Mouse (Mus musculus) intestine, postnatal 0 days (tissue): Measurements from ENCODE around the gene Gm15557. TPM values are rescaled to one million over a fixed set of nuclear protein-coding genes. Genes with fewer than 3 reads are reported as not detected.

Experiments
- ATAC-seq: fragments of 200-750 bp; cut with Nextera tagmentation; 2 replicates; pipeline ENCODE4 v1.8.0; 2017; ENCODE audit warnings: mild to moderate bottlenecking, moderate TSS enrichment, moderate library complexity
- H3K27ac ChIP-seq: fragments of 300-500 bp; sonication (generic); 2 replicates; pipeline ENCODE4 v1.5.1; 2014; ENCODE audit warnings: mild to moderate bottlenecking, low read depth, low read length, moderate library complexity
- H3K27me3 ChIP-seq: fragments of 300-500 bp; sonication (generic); replicated peaks from 2 replicates; pipeline ENCODE4 v1.6.1; 2014; ENCODE audit warnings: low read length, mixed read lengths; ENCODE audit not compliant: control insufficient read depth, insufficient read depth
- H3K36me3 ChIP-seq: fragments of 300-500 bp; sonication (generic); 2 replicates; pipeline ENCODE4 v1.6.1; 2014; ENCODE audit warnings: mild to moderate bottlenecking, moderate library complexity; ENCODE audit not compliant: control insufficient read depth, insufficient read depth
- H3K4me1 ChIP-seq: fragments of 300-500 bp; sonication (generic); replicated peaks from 2 replicates; pipeline ENCODE4 v1.6.1; 2014; ENCODE audit warnings: antibody characterized with exemption, low read length, mixed read lengths; ENCODE audit not compliant: control insufficient read depth, insufficient read depth
- H3K4me2 ChIP-seq: fragments of 300-500 bp; sonication (generic); replicated peaks from 2 replicates; pipeline ENCODE4 v1.6.1; 2014; ENCODE audit warnings: low read depth, mild to moderate bottlenecking, moderate library complexity
- H3K4me3 ChIP-seq: fragments of 300-500 bp; sonication (generic); 2 replicates; pipeline ENCODE4 v1.5.1; 2014; ENCODE audit warnings: low read depth, low read length
- H3K9ac ChIP-seq: fragments of 300-500 bp; sonication (generic); 2 replicates; pipeline ENCODE4 v1.6.1; 2014; ENCODE audit warnings: mild to moderate bottlenecking, low read depth, low read length
- H3K9me3 ChIP-seq: fragments of 300-500 bp; sonication (generic); 2 replicates; pipeline ENCODE4 v1.6.1; 2016; ENCODE audit warnings: mixed run types; ENCODE audit not compliant: control insufficient read depth
- CTCF ChIP-seq: sonication (generic); IDR thresholded peaks from 2 replicates; pipeline ENCODE4 v1.5.1; 2016; ENCODE audit warnings: low read depth, mild to moderate bottlenecking, control low read depth, antibody characterized with exemption, moderate library complexity
- WGBS: fragments of 180-500 bp; shearing (Covaris S2); extraction: QIAGEN DNeasy Blood & Tissue Kit; methylation state at CpG from one replicate; pipeline ENCODE4 v1.1.7; 2014; 5-methylcytosine and 5-hydroxymethylcytosine counted together
- polyA plus RNA-seq: library from polyadenylated mRNA; unstranded; fragments of >200 nt; fragmentation: Nextera tagmentation; extraction: Ambion mirVana; gene quantifications from 2 replicates; pipeline ENCODE4 v1.2.1, GENCODE M21; 2015

The Gm15557 gene
- polyA plus RNA-seq, 1 experiment from 2014 or later, result not detected

- Histone ChIP-seq H3K4me1 (no peaks in the 10 kb centered on the region), H3K9ac (no peak overlapping the region), H3K4me2 (no peak overlapping the region), H3K27ac (no peak overlapping the region), H3K9me3 (no peaks in the 10 kb centered on the region), H3K36me3 (no peaks in the 10 kb centered on the region), H3K4me3 (no peak overlapping the region), H3K27me3 (no peaks in the 10 kb centered on the region)
- WGBS, result 37% methylated on average over 4 of the region's 4 CpGs
- no peak for TF ChIP-seq CTCF
- ATAC-seq, result no peak
Observed at GRCm38 (mm10) chr2:155946499-155946898, 6.0 kb downstream of the Gm15557 start.

DNA sequence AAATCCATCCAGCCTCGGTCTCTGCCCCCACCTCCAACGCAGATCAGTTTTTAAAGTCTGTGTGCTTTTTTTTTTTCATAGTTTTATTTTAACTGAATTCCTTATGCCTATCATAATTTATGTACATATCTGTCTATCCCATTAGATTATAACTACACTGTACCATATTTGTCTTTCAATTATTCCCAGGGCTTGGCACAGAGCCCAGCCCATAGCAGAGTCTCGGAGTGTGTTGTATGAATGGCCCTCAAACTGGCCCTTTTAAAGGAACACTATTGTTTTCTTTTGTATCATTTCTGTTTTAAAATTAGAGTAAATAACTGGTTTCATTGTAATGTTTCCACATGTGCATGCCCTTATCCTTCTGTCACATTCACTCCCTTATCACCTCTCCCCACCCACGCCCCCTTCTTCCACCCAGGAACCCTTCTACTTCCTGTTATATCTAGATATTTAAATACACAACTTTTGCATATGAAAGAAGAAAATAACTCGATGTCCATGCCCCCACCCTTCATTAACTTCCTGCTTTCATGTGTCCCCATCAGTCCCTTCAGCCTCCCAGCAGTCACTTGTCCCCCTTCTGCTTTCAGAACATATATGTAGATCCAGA, 7.0 kb downstream of the Gm15557 start:
- Histone ChIP-seq H3K9ac (no peak overlapping the region), H3K27ac (no peak overlapping the region), H3K4me3 (no peak overlapping the region), H3K36me3 (no peaks in the 10 kb centered on the region), H3K27me3 (no peaks in the 10 kb centered on the region), H3K4me2 (no peak overlapping the region), H3K9me3 (no peaks in the 10 kb centered on the region), H3K4me1 (no peaks in the 10 kb centered on the region)
- ATAC-seq, result no peak
- 34% methylated on average over 5 of the region's 5 CpGs for WGBS
- no peak for TF ChIP-seq CTCF

- H3K27ac ChIP-seq, result no peak overlapping the region
Observed at GRCm38 (mm10) chr2:155949362-155949761, 8.8 kb downstream of the Gm15557 start.

DNA sequence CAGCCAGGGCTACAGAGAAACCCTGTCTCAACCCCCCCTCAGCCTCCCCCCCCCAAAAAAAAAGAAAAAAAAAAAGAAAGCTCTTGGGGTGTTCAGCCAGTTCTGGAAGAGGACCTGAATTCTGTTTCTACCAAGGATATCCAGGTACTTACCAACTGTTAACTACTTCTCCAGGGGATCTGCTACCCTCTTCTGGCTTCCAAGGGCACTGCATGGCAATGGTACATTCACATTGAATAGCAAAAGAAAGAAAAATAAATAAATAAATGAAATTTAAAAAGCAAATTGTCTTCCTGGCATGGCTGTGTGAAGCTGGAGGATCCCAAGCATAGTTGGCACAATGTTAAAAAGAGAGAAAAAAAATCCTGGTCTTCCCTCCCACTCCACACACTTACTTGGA, 11.5 kb downstream of the Gm15557 start:
- H3K27me3 ChIP-seq, result no peaks in the 10 kb centered on the region
- H3K27ac ChIP-seq, result no peak overlapping the region
- ATAC-seq, result no peak
- H3K9me3 ChIP-seq, result no peaks in the 10 kb centered on the region
- TF ChIP-seq CTCF, result peak; percentile 76
- H3K4me1 ChIP-seq, result no peaks in the 10 kb centered on the region
- H3K36me3 ChIP-seq, result no peaks in the 10 kb centered on the region
- no peak overlapping the region for H3K4me3 ChIP-seq
- no peak overlapping the region for H3K4me2 ChIP-seq
- H3K9ac ChIP-seq, result no peak overlapping the region

More at GRCm38 (mm10) chr2:155949362-155949761, 8.8 kb downstream of the Gm15557 start:
- Histone ChIP-seq H3K36me3 (no peaks in the 10 kb centered on the region), H3K4me3 (no peak overlapping the region), H3K27me3 (no peaks in the 10 kb centered on the region), H3K4me2 (no peak overlapping the region), H3K9me3 (no peaks in the 10 kb centered on the region), H3K4me1 (no peaks in the 10 kb centered on the region), H3K9ac (no peak overlapping the region)
- no peak for ATAC-seq
- WGBS, result 54% methylated on average over 6 of the region's 6 CpGs
- no peak for TF ChIP-seq CTCF

DNA sequence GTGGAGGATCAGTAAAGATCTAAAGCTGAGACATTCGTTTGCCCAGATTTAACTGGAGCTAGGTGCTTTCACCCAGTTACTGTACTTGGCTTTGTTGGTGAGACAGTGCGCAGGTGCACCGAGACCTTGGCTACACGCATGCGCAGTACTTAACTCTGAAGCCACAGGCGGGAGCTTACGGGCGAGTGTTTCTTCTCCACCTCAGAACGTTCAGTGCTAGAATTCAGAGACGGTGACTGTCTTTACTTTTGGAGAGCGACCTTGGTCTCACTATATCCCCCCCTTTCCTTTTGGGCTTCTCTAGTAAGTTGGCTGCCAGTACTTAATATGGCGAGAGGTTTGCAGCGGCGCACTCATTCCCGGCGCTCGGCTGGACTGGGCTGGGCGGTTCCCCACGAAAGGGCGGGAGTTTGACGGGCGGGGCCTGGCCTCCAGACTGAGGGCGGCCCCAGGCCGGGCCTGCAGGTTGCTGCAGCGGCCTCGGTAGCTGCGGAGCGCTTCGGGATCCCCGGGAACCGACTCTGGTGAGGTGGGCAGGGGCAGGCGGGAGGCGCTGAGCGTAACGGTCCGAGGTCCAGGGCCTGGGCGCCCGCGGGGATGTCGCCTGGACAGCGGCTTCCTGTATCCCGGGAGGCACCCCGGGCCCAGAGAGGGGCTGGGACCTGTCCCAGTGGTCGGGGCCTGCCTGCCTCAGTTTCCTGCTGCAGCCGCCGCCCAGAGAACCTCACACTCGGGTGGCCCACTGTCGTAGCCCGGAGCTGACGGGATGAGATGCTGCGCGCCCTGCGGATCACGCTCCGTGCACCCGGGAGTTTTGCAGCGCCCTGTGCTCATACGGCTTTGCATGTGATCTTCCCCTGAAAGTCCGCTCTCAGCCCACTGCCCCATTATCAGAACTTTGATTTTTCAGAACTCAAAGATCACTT, 15.9 kb downstream of the Gm15557 start, which contains the start of gene Cep250:
TSS of gene Cep250 (plus strand) at position 325 of the 926 bp plus-strand sequence.
- Histone ChIP-seq H3K9me3 (no peaks in the 10 kb centered on the region), H3K27me3 (no peaks in the 10 kb centered on the region), H3K27ac (peak within 1 kb of the TSS; percentile 57), H3K4me1 (no peaks in the 10 kb centered on the region), H3K36me3 (no peaks in the 10 kb centered on the region), H3K9ac (peak within 1 kb of the TSS; percentile 86), H3K4me3 (peak within 1 kb of the TSS; percentile 82), H3K4me2 (peak within 1 kb of the TSS; percentile 79)
- WGBS, result under 1% methylated on average over 59 of the region's 59 CpGs
- peak; percentile 98 for ATAC-seq
- no peak for TF ChIP-seq CTCF

DNA sequence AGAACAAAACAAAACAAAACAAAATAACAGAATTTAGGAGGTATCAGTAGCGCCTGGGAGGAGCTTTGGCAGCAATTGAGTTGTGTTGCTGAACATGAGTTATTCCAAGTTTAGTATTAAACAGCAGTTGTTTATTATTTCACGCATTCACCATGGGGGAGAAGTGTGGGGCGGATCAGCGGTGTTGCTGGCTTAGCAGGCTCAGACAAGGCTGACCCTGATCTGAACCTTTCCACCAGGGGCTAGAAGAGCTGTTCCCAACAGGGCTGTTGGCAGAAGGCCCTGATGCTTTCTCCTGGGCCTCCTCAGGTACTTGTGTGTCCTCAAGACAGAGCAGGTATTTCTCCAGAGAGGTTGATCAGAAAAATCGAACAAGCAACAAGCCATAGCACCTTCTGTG, 19.5 kb downstream of the Gm15557 start:
- 83% methylated on average over 5 of the region's 5 CpGs for WGBS
- H3K9ac ChIP-seq, result no peak overlapping the region
- no peaks in the 10 kb centered on the region for H3K9me3 ChIP-seq
- H3K4me2 ChIP-seq, result no peak overlapping the region
- peaks cover 19% of the 10 kb centered on the region for H3K36me3 ChIP-seq
- H3K27ac ChIP-seq, result no peak overlapping the region
- TF ChIP-seq CTCF, result no peak
- no peaks in the 10 kb centered on the region for H3K4me1 ChIP-seq
- H3K4me3 ChIP-seq, result no peak overlapping the region
- no peaks in the 10 kb centered on the region for H3K27me3 ChIP-seq
- no peak for ATAC-seq
